34 mouse cellular contexts compared by ENCODE assay signal in genomic region chr10:87686311-87686710, GRCm38 (mm10).
DNase-seq lines count a peak whose midpoint lies in the region; ATAC-seq lines count a peak whose summit lies in the region.
"Had no signal": no experiment of that assay in that cellular context is flagged by ENCODE, and none has a peak within 500 bp of the region (broad histone marks: within the 10 kb centered on the region; RNA-seq: fewer than 3 reads in every experiment).

No protein-coding gene starts in this region.

- no peaks in the 10 kb centered on the region for H3K9me3 ChIP-seq in midbrain, embryonic 10.5 days (replicated peaks)
- no peaks in the 10 kb centered on the region for H3K9me3 ChIP-seq in midbrain, embryonic 13.5 days
- H3K9me3 ChIP-seq: embryonic facial prominence, embryonic 10.5 days; embryonic facial prominence, embryonic 13.5 days; forebrain, embryonic 12.5 days; forebrain, embryonic 15.5 days; heart, embryonic 15.5 days had no signal

- H3K27ac ChIP-seq in midbrain, embryonic 10.5 days (replicated peaks): no peak overlapping the region
- no peak overlapping the region for H3K27ac ChIP-seq in midbrain, embryonic 13.5 days
- H3K27ac ChIP-seq: embryonic facial prominence, embryonic 10.5 days; embryonic facial prominence, embryonic 13.5 days; forebrain, embryonic 12.5 days; forebrain, embryonic 15.5 days; gastrocnemius, adult 2 months; heart, embryonic 15.5 days; hindbrain, embryonic 14.5 days; hindbrain, postnatal 0 days had no signal

- peak; percentile 12 for DNase-seq in midbrain, embryonic 10.5 days (ENCODE audit: low spot score)
- peak; percentile 62 for DNase-seq in R1 (ENCODE audit: low read depth, low spot score)
- peak; percentile 37 for DNase-seq in adipocyte (ENCODE audit: low spot score)
- DNase-seq in kidney, adult 11 months: no peak
- no peak for DNase-seq in lung, postnatal 25 days (ENCODE audit: low spot score)
- DNase-seq: adrenal gland, adult 8-10 months; adrenal gland, postnatal 25 days; B cell, adult 2 months; cerebellum, adult 11-12 months; cerebellum, adult 8-10 months; cerebellum, postnatal 10 days; cerebellum, postnatal 36 days; embryo, embryonic 11 days; gastrocnemius, adult 2 months; gastrocnemius, postnatal 14 days; heart, adult 11 months; heart, postnatal 10 days; heart, postnatal 4 days; kidney, adult 2 months had no signal

- no peak overlapping the region for H3K4me3 ChIP-seq in midbrain, embryonic 10.5 days
- no peak overlapping the region for H3K4me3 ChIP-seq in midbrain, embryonic 13.5 days (replicated peaks)
- H3K4me3 ChIP-seq: embryonic facial prominence, embryonic 10.5 days; embryonic facial prominence, embryonic 13.5 days; erythroblast, embryonic 14.5 days; forebrain, embryonic 12.5 days; forebrain, embryonic 15.5 days; gastrocnemius, adult 2 months; heart, embryonic 15.5 days had no signal

- H3K9ac ChIP-seq in midbrain, embryonic 13.5 days (replicated peaks): no peak overlapping the region
- H3K9ac ChIP-seq: embryonic facial prominence, embryonic 13.5 days; forebrain, embryonic 12.5 days; forebrain, embryonic 15.5 days; heart, embryonic 15.5 days; hindbrain, embryonic 14.5 days had no signal

- H3K36me3 ChIP-seq in midbrain, embryonic 10.5 days: no peaks in the 10 kb centered on the region
- no peaks in the 10 kb centered on the region for H3K36me3 ChIP-seq in midbrain, embryonic 13.5 days
- H3K36me3 ChIP-seq: embryonic facial prominence, embryonic 10.5 days; embryonic facial prominence, embryonic 13.5 days; forebrain, embryonic 12.5 days; forebrain, embryonic 15.5 days; G1E; heart, embryonic 15.5 days had no signal

- H3K27me3 ChIP-seq in midbrain, embryonic 10.5 days (ENCODE audit: low read depth, poor library complexity, severe bottlenecking): no peaks in the 10 kb centered on the region
- no peaks in the 10 kb centered on the region for H3K27me3 ChIP-seq in midbrain, embryonic 13.5 days
- H3K27me3 ChIP-seq: CH12.LX; embryonic facial prominence, embryonic 13.5 days; forebrain, embryonic 12.5 days; forebrain, embryonic 15.5 days; heart, embryonic 15.5 days; Patski had no signal

- ATAC-seq in midbrain, embryonic 13.5 days: no peak
- ATAC-seq: forebrain, embryonic 15.5 days; hindbrain, postnatal 0 days; inflammation-experienced regulatory T-cells, adult 6 months; intestine, embryonic 16.5 days; Patski had no signal

- 53% methylated on average over 4 of the region's 4 CpGs for WGBS in midbrain, embryonic 10.5 days
- WGBS in midbrain, embryonic 13.5 days: 38% methylated on average over 4 of the region's 4 CpGs

- H3K4me2 ChIP-seq in midbrain, embryonic 13.5 days (replicated peaks): no peak overlapping the region
- H3K4me2 ChIP-seq: embryonic facial prominence, embryonic 13.5 days; forebrain, embryonic 12.5 days; forebrain, embryonic 15.5 days; heart, embryonic 11.5 days; heart, embryonic 15.5 days; hindbrain, embryonic 14.5 days had no signal

- peaks cover 8% of the 10 kb centered on the region for H3K4me1 ChIP-seq in midbrain, embryonic 10.5 days
- H3K4me1 ChIP-seq in midbrain, embryonic 13.5 days (replicated peaks): no peaks in the 10 kb centered on the region
- H3K4me1 ChIP-seq: embryonic facial prominence, embryonic 10.5 days; embryonic facial prominence, embryonic 13.5 days; forebrain, embryonic 12.5 days; forebrain, embryonic 15.5 days; heart, embryonic 15.5 days had no signal

Comparison
In these comparisons a context has a peak if more than half of its experiments do, and no peak if none do; other contexts are left out.
1. DNase-seq: peak in midbrain, embryonic 10.5 days (single experiment), R1 (single experiment) and adipocyte (single experiment); none in kidney, adult 11 months (single experiment) and lung, postnatal 25 days (single experiment).